ENCODE assay signal across 8 mouse cellular contexts in the genomic region with DNA sequence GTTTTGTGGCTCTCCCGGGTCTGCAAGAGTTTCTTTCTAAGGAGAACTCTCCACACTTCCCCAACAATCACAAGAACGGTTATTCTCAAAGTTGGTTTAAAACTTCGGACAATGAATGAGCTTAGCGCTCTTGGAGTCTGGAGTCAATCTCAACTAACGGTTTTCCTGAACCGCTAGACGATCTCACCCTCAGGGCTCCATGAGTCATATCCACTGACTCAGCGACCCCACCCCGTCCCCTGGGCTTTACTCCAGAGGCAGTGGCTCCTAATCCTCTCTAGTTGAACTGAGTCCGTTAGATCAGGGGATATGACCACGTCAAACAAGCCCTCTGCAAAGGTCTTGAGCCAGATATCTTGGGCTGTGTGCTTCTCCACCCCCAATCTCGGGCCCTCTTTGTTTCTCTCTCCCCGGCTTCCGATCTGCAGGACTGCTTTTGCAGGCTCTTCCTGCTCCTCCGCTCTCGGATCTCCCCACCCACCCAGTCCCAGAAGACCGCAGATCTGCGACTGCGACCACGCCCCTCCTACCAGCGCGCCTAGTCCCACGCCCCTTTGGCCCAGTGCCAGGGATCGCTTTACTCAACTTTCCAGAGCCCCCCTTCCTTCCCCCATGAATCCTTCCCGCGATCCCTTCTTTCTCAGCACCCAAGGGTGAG. TPM values are rescaled to one million over a fixed set of nuclear protein-coding genes. Genes with fewer than 3 reads are reported as not detected.
DNase-seq lines count a peak whose midpoint lies in the region; ATAC-seq and TF ChIP-seq lines count a peak whose summit lies in the region.

A gene (plus strand): TSS at position 520 of the 658 bp plus-strand sequence.

- no peak for TF ChIP-seq CTCF in G1E (IDR thresholded peaks at IDR 0.05; ENCODE audit: low read depth, low read length)
- TF ChIP-seq CTCF in lung, embryonic 14.5 days (IDR thresholded peaks at IDR 0.05; ENCODE audit: low read depth) = no peak

- peaks cover 66% of the 10 kb centered on the region for H3K27me3 ChIP-seq in G1E (ENCODE audit: insufficient read depth, low read length)
- H3K27me3 ChIP-seq in forebrain, embryonic 12.5 days = no peaks in the 10 kb centered on the region
- H3K27me3 ChIP-seq in lung, embryonic 14.5 days (ENCODE audit: insufficient read depth, low read length) = no peaks in the 10 kb centered on the region

- ATAC-seq in G1E (ENCODE audit: extremely low read depth, insufficient number of reproducible peaks, low FRiP score, poor library complexity, severe bottlenecking) = peak; percentile 68
- peak; percentile 91 for ATAC-seq in forebrain, embryonic 12.5 days (ENCODE audit: low FRiP score)
- ATAC-seq in lung, embryonic 14.5 days (ENCODE audit: insufficient read depth) = peak; percentile 95

- peak within 1 kb of the TSS; percentile 98 for H3K27ac ChIP-seq in forebrain, embryonic 12.5 days
- H3K27ac ChIP-seq in lung, embryonic 14.5 days (ENCODE audit: low read depth) = peak within 1 kb of the TSS; percentile 97

- peaks cover 42% of the 10 kb centered on the region for H3K4me1 ChIP-seq in G1E (ENCODE audit: insufficient read depth, low read depth, low read length)
- peaks cover 43% of the 10 kb centered on the region for H3K4me1 ChIP-seq in forebrain, embryonic 12.5 days
- H3K4me1 ChIP-seq in lung, embryonic 14.5 days (ENCODE audit: insufficient read depth) = peaks cover 13% of the 10 kb centered on the region

- peak; percentile 66 for DNase-seq in G1E (ENCODE audit: low spot score)
- DNase-seq in c-Kit-positive CD71-positive TER-119-negative erythroid progenitor cells, embryonic 14.5 days (ENCODE audit: low read depth) = peak; percentile 40
- DNase-seq in heart, postnatal 10 days = peak; percentile 93
- peak; percentile 93 to 95 for DNase-seq in kidney, postnatal 4 days
- DNase-seq in lung, embryonic 14.5 days = peak; percentile 98
- peak; percentile 80 for DNase-seq in ovary, adult 18-20 months (ENCODE audit: low spot score)
- peak; percentile 89 for DNase-seq in thymus, postnatal 25 days

- H3K9ac ChIP-seq in forebrain, embryonic 12.5 days = peak within 1 kb of the TSS; percentile 96
- peak within 1 kb of the TSS; percentile 84 for H3K9ac ChIP-seq in lung, embryonic 14.5 days

- no peaks in the 10 kb centered on the region for H3K9me3 ChIP-seq in G1E (replicated peaks)
- no peaks in the 10 kb centered on the region for H3K9me3 ChIP-seq in forebrain, embryonic 12.5 days
- H3K9me3 ChIP-seq in lung, embryonic 14.5 days (ENCODE audit: low read depth, low read length) = no peaks in the 10 kb centered on the region

- peaks cover 6% of the 10 kb centered on the region for H3K36me3 ChIP-seq in G1E (replicated peaks)
- H3K36me3 ChIP-seq in forebrain, embryonic 12.5 days (replicated peaks) = peaks cover 17% of the 10 kb centered on the region
- H3K36me3 ChIP-seq in lung, embryonic 14.5 days (ENCODE audit: insufficient read depth) = peaks cover 23% of the 10 kb centered on the region

- intact Hi-C loops in heart, postnatal 10 days (cut with DNase I) = loop anchor here (1.0 to 5.0 kb wide), 5 partner anchors 29 to 283 kb away; a partner anchor contains a TSS

- H3K4me3 ChIP-seq in G1E (ENCODE audit: low read depth, low read length) = peak within 1 kb of the TSS; percentile 75
- H3K4me3 ChIP-seq in forebrain, embryonic 12.5 days (replicated peaks) = peak within 1 kb of the TSS; percentile 88
- H3K4me3 ChIP-seq in lung, embryonic 14.5 days (ENCODE audit: low read depth, low read length) = peak within 1 kb of the TSS; percentile 82

- under 1% methylated on average over 26 of the region's 26 CpGs for WGBS in forebrain, embryonic 12.5 days
- under 1% methylated on average over 26 of the region's 26 CpGs for WGBS in lung, embryonic 14.5 days

- peak within 1 kb of the TSS; percentile 70 for H3K4me2 ChIP-seq in forebrain, embryonic 12.5 days
- peak within 1 kb of the TSS; percentile 77 for H3K4me2 ChIP-seq in lung, embryonic 14.5 days

RNA-seq across cellular contexts. Expression of the gene that starts here (rescaled TPM):
- total RNA-seq in G1E (2014; fragmentation: Nextera tagmentation) = 222 and 227 TPM in 2 replicates
- 1,355 and 1,410 TPM in 2 replicates for total RNA-seq in G1E (2017)
- 451 and 565 TPM in 2 replicates for polyA plus RNA-seq in G1E (2012)
- polyA plus RNA-seq in forebrain, embryonic 12.5 days (2016; fragmentation: Nextera tagmentation; extraction: Ambion mirVana) = 1,088 and 1,103 TPM in 2 replicates
- total RNA-seq in heart, postnatal 10 days (2021) = 100 to 1,000 TPM; 921 to 996 TPM
- 843 and 848 TPM in 2 replicates for polyA plus RNA-seq in lung, embryonic 14.5 days (2014; fragmentation: Nextera tagmentation; extraction: Ambion mirVana)

Comparison
In these comparisons a context has a peak if more than half of its experiments do, and no peak if none do; other contexts are left out.
1. Peak in every context shown above with its lines: DNase-seq, ATAC-seq, H3K4me3 ChIP-seq and H3K27ac ChIP-seq.
2. DNase-seq: peak in every context shown above with its lines; median percentile 98 in lung, embryonic 14.5 days; 94 in kidney, postnatal 4 days; 93 in heart, postnatal 10 days; 89 in thymus, postnatal 25 days; 80 in ovary, adult 18-20 months; 66 in G1E; 40 in c-Kit-positive CD71-positive TER-119-negative erythroid progenitor cells, embryonic 14.5 days.